Mouse (Mus musculus) lung, adult 2 months (tissue): Measurements from ENCODE around the gene Arl9. TPM values are rescaled to one million over a fixed set of nuclear protein-coding genes. Genes with fewer than 3 reads are reported as not detected.

Source experiments
- DNase-seq: peaks from one replicate; pipeline ENCODE4 v3.0.0; 2022
- H3K4me1 ChIP-seq: fragments of 200-500 bp; 2 replicates; pipeline ENCODE4 v1.6.1; 2011; ENCODE audit warnings: low read length; ENCODE audit not compliant: control insufficient read depth, insufficient read depth
- H3K4me3 ChIP-seq: fragments of 200-500 bp; replicated peaks from 2 replicates; pipeline ENCODE3; 2011; ENCODE audit warnings: low read depth, mild to moderate bottlenecking, control low read depth, low read length; ENCODE audit errors: extremely low read depth
- CTCF ChIP-seq: fragments of 200-500 bp; IDR thresholded peaks from 2 replicates; pipeline ENCODE4 v1.5.1; 2011; ENCODE audit warnings: mild to moderate bottlenecking, low read length, control low read depth; ENCODE audit not compliant: insufficient read depth
- POLR2A ChIP-seq: fragments of 200-500 bp; IDR thresholded peaks from 2 replicates; pipeline ENCODE4 v1.6.1; 2011; ENCODE audit warnings: low read depth, mild to moderate bottlenecking, control low read depth, low read length, borderline replicate concordance; ENCODE audit errors: extremely low read depth
- WGBS: fragments of 180-500 bp; shearing (Covaris S2); methylation state at CpG from one replicate; pipeline ENCODE4 v1.1.7; 2018; 5-methylcytosine and 5-hydroxymethylcytosine counted together
- polyA plus RNA-seq: library from polyadenylated mRNA; depleted of rRNA; stranded (reverse); fragments of >200 nt; gene quantifications from 2 replicates; pipeline ENCODE4 v1.2.3, GENCODE M21; 2012

Arl9 gene
- polyA plus RNA-seq, 1 experiment: not detected

- Histone ChIP-seq H3K4me1 (peaks cover 7% of the 10 kb centered on the region), H3K4me3 (peak within 1 kb of the TSS; percentile 100)
- DNase-seq: peak; percentile 75
- WGBS: under 1% methylated on average over 60 of the region's 60 CpGs
- TF ChIP-seq CTCF: no peak
- TF ChIP-seq POLR2A: peak; percentile 73; the same call in 1 of the 2 replicates
Observed at GRCm38 (mm10) chr5:76974554-76975285, 29.1 kb upstream of the Arl9 start, which contains the start of gene Srp72. Gene Srp72 (plus strand): TSS chr5:76974683.

DNA sequence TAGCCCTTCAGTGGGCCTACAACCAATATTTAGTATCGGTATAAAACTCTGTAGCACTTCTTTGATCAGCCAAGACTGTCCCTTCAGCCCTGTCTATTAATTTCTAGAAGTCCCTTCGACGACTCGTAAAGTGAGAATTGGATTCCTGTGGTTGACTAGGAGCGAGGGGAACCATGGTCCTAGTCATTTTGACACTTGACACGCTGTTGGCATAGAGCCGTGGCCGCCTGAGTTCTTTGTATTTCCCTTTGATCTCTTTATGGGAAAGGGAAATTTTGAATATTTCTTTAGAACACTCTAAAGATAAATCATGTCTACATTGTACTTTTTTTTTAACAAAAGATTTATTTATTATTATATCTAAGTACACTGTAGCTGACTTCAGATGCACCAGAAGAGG lies 28.1 kb upstream of the Arl9 start:
- TF ChIP-seq POLR2A (no peak), CTCF (no peak)
- H3K4me1 ChIP-seq: peaks cover 7% of the 10 kb centered on the region
- 63% methylated on average over 8 of the region's 8 CpGs for WGBS
- DNase-seq: no peak
- H3K4me3 ChIP-seq: peak overlapping the region; percentile 29

- 93% methylated on average over 11 of the region's 11 CpGs for WGBS
- no peaks in the 10 kb centered on the region for H3K4me1 ChIP-seq
- DNase-seq: no peak
- no peak overlapping the region for H3K4me3 ChIP-seq
- TF ChIP-seq POLR2A (no peak), CTCF (no peak)
Observed at GRCm38 (mm10) chr5:76984015-76984414, 19.8 kb upstream of the Arl9 start.

DNA sequence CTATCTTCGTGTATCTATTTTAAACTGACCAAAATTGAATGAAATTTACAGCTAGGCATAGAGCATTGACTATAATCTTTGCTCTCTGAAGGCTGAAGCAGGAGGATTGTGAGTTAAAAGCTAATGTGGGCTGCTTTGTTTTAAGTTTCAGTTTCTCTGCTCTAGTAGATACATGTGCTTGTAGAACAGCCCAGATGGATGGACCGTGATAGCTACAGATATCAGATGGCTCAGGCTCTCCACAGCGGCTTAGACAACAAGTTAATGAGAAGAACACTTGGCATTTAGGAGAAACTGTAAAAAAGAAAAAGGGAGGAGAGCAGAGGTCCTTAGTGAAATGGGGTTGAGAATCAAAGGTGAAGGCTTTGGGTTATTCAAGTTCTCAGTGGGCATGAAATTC lies 13.1 kb upstream of the Arl9 start:
- DNase-seq: no peak
- Histone ChIP-seq H3K4me1 (no peaks in the 10 kb centered on the region), H3K4me3 (no peak overlapping the region)
- TF ChIP-seq CTCF (no peak), POLR2A (no peak)
- 94% methylated on average over 3 of the region's 3 CpGs for WGBS

- Histone ChIP-seq H3K4me1 (no peaks in the 10 kb centered on the region), H3K4me3 (no peak overlapping the region)
- WGBS: 93% methylated on average over 5 of the region's 5 CpGs
- DNase-seq: no peak
- TF ChIP-seq CTCF (no peak), POLR2A (no peak)
Observed at GRCm38 (mm10) chr5:76993174-76993814, 10.6 kb upstream of the Arl9 start.

- TF ChIP-seq CTCF (0 out of 2 replicates have a peak, but pooled peaks have one; percentile 9), POLR2A (no peak)
- no peaks in the 10 kb centered on the region for H3K4me1 ChIP-seq
- no peak for DNase-seq
- 46% methylated on average over 5 of the region's 5 CpGs for WGBS
- no peak overlapping the region for H3K4me3 ChIP-seq
Observed at GRCm38 (mm10) chr5:76998416-76998815, 5.4 kb upstream of the Arl9 start.

GRCm38 (mm10) chr5:77001192-77001591 lies 2.7 kb upstream of the Arl9 start:
- TF ChIP-seq CTCF (no peak), POLR2A (no peak)
- 89% methylated on average over 17 of the region's 17 CpGs for WGBS
- DNase-seq: no peak

GRCm38 (mm10) chr5:77010352-77010751 lies 6.5 kb downstream of the Arl9 start:
- no peak for TF ChIP-seq CTCF
- no peak for TF ChIP-seq POLR2A
- Histone ChIP-seq H3K4me1 (no peaks in the 10 kb centered on the region), H3K4me3 (no peak overlapping the region)
- no peak for DNase-seq
- 91% methylated on average over 9 of the region's 9 CpGs for WGBS

More at GRCm38 (mm10) chr5:77001192-77001591, 2.7 kb upstream of the Arl9 start:
- Histone ChIP-seq H3K4me3 (no peak overlapping the region), H3K4me1 (no peaks in the 10 kb centered on the region)

- Histone ChIP-seq H3K4me3 (no peak overlapping the region), H3K4me1 (no peaks in the 10 kb centered on the region)
- TF ChIP-seq CTCF (no peak), POLR2A (no peak)
- WGBS: 66% methylated on average over 3 of the region's 3 CpGs
- DNase-seq: no peak
Observed at GRCm38 (mm10) chr5:77011082-77011481, 7.2 kb downstream of the Arl9 start.

DNA sequence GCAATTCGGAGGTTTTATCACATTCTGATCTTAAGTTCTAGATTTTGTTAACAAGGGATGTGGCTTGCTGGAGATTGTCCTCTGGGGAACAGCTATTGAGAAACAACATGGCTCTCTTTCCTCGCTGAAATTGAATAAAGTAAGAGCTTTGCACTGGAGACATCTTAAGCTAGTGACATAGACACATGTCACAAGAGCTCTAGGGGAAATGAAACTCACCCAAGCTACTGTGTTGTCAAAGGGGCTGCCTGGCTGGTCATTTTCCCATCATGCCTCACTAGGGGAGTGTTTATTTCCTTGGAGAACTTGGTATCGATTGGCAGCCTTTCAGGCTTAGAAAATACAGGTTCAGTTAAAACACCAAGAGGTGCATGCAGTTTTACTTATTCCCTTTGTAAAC lies 9.3 kb downstream of the Arl9 start:
- Histone ChIP-seq H3K4me1 (no peaks in the 10 kb centered on the region), H3K4me3 (no peak overlapping the region)
- TF ChIP-seq POLR2A (no peak), CTCF (no peak)
- 48% methylated on average over 3 of the region's 3 CpGs for WGBS
- no peak for DNase-seq
